Mouse (Mus musculus) forebrain, embryonic 13.5 days (tissue): ENCODE data around the gene Slc41a2. TPM values are rescaled to one million over a fixed set of nuclear protein-coding genes. Genes with fewer than 3 reads are reported as not detected.

Experiments
- ATAC-seq: fragments of 200-750 bp; cut with Nextera tagmentation; 2 replicates; pipeline ENCODE4 v1.8.0; 2017
- H3K27ac ChIP-seq: fragments of 300-500 bp; sonication (generic); 2 replicates; pipeline ENCODE4 v1.5.1; 2015; ENCODE audit warnings: inconsistent platforms, mild to moderate bottlenecking, moderate library complexity
- H3K27me3 ChIP-seq: fragments of 300-500 bp; sonication (generic); 2 replicates; pipeline ENCODE4 v1.6.1; 2015; ENCODE audit warnings: mild to moderate bottlenecking, inconsistent platforms
- H3K36me3 ChIP-seq: fragments of 300-500 bp; sonication (generic); 2 replicates; pipeline ENCODE4 v1.6.1; 2015; ENCODE audit warnings: mild to moderate bottlenecking, inconsistent platforms; ENCODE audit not compliant: poor library complexity, severe bottlenecking
- H3K4me1 ChIP-seq: fragments of 300-500 bp; sonication (generic); 2 replicates; pipeline ENCODE4 v1.6.1; 2015; ENCODE audit warnings: inconsistent platforms
- H3K4me2 ChIP-seq: fragments of 300-500 bp; sonication (generic); 2 replicates; pipeline ENCODE4 v1.6.1; 2015; ENCODE audit warnings: inconsistent platforms, mild to moderate bottlenecking, moderate library complexity
- H3K4me3 ChIP-seq: fragments of 300-500 bp; sonication (generic); 2 replicates; pipeline ENCODE4 v1.5.1; 2015; ENCODE audit warnings: mild to moderate bottlenecking, inconsistent platforms
- H3K9ac ChIP-seq: fragments of 300-500 bp; sonication (generic); 2 replicates; pipeline ENCODE4 v1.6.1; 2015; ENCODE audit warnings: mild to moderate bottlenecking, inconsistent platforms
- H3K9me3 ChIP-seq: fragments of 300-500 bp; sonication (generic); replicated peaks from 2 replicates; pipeline ENCODE4 v1.6.1; 2016; ENCODE audit warnings: inconsistent platforms
- WGBS: fragments of 180-500 bp; shearing (Covaris S2); methylation state at CpG from one replicate; pipeline ENCODE4 v1.1.7; 2015; 5-methylcytosine and 5-hydroxymethylcytosine counted together
- polyA plus RNA-seq: library from polyadenylated mRNA; unstranded; fragments of >200 nt; fragmentation: Nextera tagmentation; extraction: Ambion mirVana; gene quantifications from 2 replicates; pipeline ENCODE4 v1.2.1, GENCODE M21; 2015

Slc41a2 gene
- polyA plus RNA-seq, 1 experiment from 2014 or later = 0.92 TPM

DNA sequence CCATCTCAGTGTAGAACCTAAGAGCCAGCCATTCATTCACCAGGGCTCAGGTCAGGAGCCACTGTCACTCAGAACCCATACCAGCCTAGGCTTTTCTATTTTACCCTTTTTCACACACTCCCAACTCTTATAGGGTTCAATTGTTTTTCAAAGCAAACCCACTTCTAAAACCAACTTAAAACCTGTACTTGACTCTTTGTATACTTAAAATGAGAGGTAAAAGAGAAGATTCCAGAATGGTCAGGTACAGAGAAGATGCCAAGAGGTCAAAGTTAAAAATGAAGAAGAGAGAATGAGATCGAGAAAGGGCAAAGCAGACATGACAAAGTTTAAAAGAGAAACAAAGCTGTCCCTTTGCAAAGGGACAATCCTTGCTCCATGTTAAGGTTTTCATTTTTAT, 11.8 kb downstream of the Slc41a2 start:
- ATAC-seq = no peak
- 0 out of 2 replicates have a peak, but pooled peaks cover 3% of the 10 kb centered on the region for H3K4me1 ChIP-seq
- no peaks in the 10 kb centered on the region for H3K9me3 ChIP-seq
- H3K27ac ChIP-seq = no peak overlapping the region
- no peak overlapping the region for H3K4me2 ChIP-seq
- 0 out of 2 replicates have a peak, but pooled peaks cover 6% of the 10 kb centered on the region for H3K27me3 ChIP-seq
- H3K4me3 ChIP-seq = no peak overlapping the region
- 92% methylated on average over 1 of the region's 1 CpGs for WGBS
- H3K36me3 ChIP-seq = no peaks in the 10 kb centered on the region
- no peak overlapping the region for H3K9ac ChIP-seq

- WGBS = 90% methylated on average over 3 of the region's 3 CpGs
- Histone ChIP-seq H3K36me3 (no peaks in the 10 kb centered on the region), H3K4me1 (0 out of 2 replicates have a peak, but pooled peaks cover 3% of the 10 kb centered on the region), H3K9me3 (no peaks in the 10 kb centered on the region), H3K9ac (no peak overlapping the region), H3K4me3 (no peak overlapping the region), H3K27ac (no peak overlapping the region), H3K27me3 (0 out of 2 replicates have a peak, but pooled peaks cover 6% of the 10 kb centered on the region), H3K4me2 (no peak overlapping the region)
- no peak for ATAC-seq
Observed at GRCm38 (mm10) chr10:83324871-83325270, 12.8 kb downstream of the Slc41a2 start.

DNA sequence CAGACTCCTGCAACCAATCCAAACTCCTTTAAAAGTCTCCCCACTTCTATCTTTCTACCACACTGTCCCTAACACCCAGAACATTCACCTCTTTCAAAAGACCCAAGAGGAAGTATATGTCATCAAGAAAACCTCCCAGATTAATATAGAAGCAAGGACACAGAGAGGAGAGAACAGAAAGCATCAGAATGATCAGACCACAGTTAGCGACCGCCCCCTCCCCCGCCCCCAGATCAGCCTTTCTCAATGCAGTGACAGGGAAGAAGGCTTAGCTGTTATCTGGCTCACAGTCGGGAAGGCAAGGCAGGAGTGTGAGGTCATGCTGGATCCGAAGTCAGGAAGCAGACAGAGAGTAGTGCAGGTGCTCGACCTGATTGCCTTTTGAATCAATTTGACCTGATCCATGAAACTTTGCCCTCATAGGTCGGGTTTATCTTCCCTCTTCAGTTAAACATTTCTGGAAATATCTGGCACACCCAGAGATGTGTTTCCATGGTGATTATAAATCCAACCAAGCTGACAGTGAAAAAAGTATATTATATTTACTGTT, 15.1 kb downstream of the Slc41a2 start:
- WGBS = 37% methylated on average over 7 of the region's 7 CpGs
- Histone ChIP-seq H3K9ac (no peak overlapping the region), H3K4me1 (0 out of 2 replicates have a peak, but pooled peaks cover 3% of the 10 kb centered on the region), H3K36me3 (no peaks in the 10 kb centered on the region), H3K4me2 (no peak overlapping the region), H3K27ac (no peak overlapping the region), H3K9me3 (no peaks in the 10 kb centered on the region), H3K27me3 (0 out of 2 replicates have a peak, but pooled peaks cover 6% of the 10 kb centered on the region), H3K4me3 (no peak overlapping the region)
- no peak for ATAC-seq

DNA sequence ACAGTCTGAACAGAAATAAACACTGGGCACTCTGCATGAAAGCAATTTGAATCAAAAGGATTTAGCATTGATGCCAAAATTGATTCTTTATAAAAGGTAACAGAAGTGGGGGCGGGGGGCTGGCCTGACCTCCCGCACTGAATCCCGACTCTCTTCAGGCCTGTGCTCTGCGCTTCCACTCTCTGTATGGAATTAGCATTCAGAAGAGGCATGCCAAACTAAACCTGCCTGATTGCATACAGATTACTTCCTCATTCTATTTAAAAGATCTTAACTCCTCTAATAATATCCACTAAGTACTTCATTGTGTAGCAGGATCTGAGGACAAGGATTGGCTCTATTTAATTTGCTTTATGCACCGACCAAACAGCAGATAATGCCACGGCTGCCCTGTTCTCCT, 16.2 kb downstream of the Slc41a2 start:
- 18% methylated on average over 6 of the region's 6 CpGs for WGBS
- Histone ChIP-seq H3K36me3 (no peaks in the 10 kb centered on the region), H3K27me3 (0 out of 2 replicates have a peak, but pooled peaks cover 6% of the 10 kb centered on the region), H3K9ac (no peak overlapping the region), H3K27ac (no peak overlapping the region), H3K9me3 (no peaks in the 10 kb centered on the region), H3K4me1 (0 out of 2 replicates have a peak, but pooled peaks cover 3% of the 10 kb centered on the region), H3K4me2 (no peak overlapping the region), H3K4me3 (no peak overlapping the region)
- no peak for ATAC-seq

DNA sequence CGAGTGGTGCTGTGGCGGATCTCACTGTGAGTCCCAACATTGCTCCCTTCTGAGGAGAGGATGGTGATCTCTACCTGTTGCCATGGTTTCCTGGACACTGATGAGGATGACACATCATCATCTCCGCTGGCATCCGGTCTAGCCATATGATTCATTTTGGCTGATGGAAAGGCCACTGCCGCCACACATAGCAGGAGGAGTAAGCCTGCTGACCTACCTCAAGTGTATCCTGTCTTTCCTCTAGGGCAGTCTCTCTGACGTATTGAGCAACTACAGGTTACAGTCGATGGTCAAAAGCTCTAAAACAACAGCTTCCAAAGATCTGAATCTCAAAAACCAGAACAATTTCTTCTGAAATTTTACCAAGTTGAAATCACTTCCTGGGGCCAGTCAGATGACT, 16.8 kb downstream of the Slc41a2 start:
- Histone ChIP-seq H3K27ac (no peak overlapping the region), H3K4me1 (0 out of 2 replicates have a peak, but pooled peaks cover 3% of the 10 kb centered on the region), H3K9me3 (no peaks in the 10 kb centered on the region), H3K4me3 (no peak overlapping the region), H3K36me3 (no peaks in the 10 kb centered on the region), H3K27me3 (0 out of 2 replicates have a peak, but pooled peaks cover 6% of the 10 kb centered on the region), H3K4me2 (no peak overlapping the region), H3K9ac (no peak overlapping the region)
- WGBS = 91% methylated on average over 7 of the region's 7 CpGs
- ATAC-seq = no peak

- ATAC-seq = no peak
- Histone ChIP-seq H3K36me3 (no peaks in the 10 kb centered on the region), H3K27me3 (0 out of 2 replicates have a peak, but pooled peaks cover 6% of the 10 kb centered on the region), H3K27ac (no peak overlapping the region), H3K4me2 (no peak overlapping the region), H3K9ac (no peak overlapping the region), H3K4me1 (0 out of 2 replicates have a peak, but pooled peaks cover 3% of the 10 kb centered on the region), H3K9me3 (no peaks in the 10 kb centered on the region), H3K4me3 (no peak overlapping the region)
- WGBS = 82% methylated on average over 6 of the region's 6 CpGs
Observed at GRCm38 (mm10) chr10:83320396-83320795, 17.3 kb downstream of the Slc41a2 start.

- no peak overlapping the region for H3K27ac ChIP-seq
- H3K4me1 ChIP-seq = no peaks in the 10 kb centered on the region
- no peak for ATAC-seq
- H3K27me3 ChIP-seq = no peaks in the 10 kb centered on the region
- no peak overlapping the region for H3K4me2 ChIP-seq
- H3K36me3 ChIP-seq = no peaks in the 10 kb centered on the region
- 90% methylated on average over 5 of the region's 5 CpGs for WGBS
- no peaks in the 10 kb centered on the region for H3K9me3 ChIP-seq
- no peak overlapping the region for H3K9ac ChIP-seq
- no peak overlapping the region for H3K4me3 ChIP-seq
Observed at GRCm38 (mm10) chr10:83313033-83313432, 24.6 kb downstream of the Slc41a2 start.

DNA sequence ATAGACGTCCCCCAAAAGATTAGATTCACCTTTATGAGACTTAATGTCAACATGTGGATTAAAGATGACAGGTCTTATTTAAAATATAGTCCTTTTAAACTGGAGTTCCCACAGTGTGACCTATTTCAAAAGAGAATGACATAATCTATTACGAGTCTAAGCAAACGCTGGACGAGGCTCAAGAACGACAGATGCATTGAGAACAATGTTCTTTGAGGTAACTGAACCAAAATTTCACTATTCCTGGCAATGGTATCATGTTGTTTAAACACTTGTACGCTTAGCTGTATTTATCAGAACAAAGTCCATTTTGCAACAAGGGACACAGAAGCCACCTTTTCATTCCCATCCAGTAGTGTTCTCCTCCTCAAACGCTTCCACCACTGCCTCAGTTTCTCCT, 27.3 kb downstream of the Slc41a2 start:
- Histone ChIP-seq H3K4me2 (no peak overlapping the region), H3K4me1 (no peaks in the 10 kb centered on the region), H3K9ac (no peak overlapping the region), H3K27me3 (no peaks in the 10 kb centered on the region), H3K4me3 (no peak overlapping the region), H3K36me3 (no peaks in the 10 kb centered on the region), H3K27ac (no peak overlapping the region), H3K9me3 (no peaks in the 10 kb centered on the region)
- ATAC-seq = no peak
- WGBS = 92% methylated on average over 7 of the region's 7 CpGs

DNA sequence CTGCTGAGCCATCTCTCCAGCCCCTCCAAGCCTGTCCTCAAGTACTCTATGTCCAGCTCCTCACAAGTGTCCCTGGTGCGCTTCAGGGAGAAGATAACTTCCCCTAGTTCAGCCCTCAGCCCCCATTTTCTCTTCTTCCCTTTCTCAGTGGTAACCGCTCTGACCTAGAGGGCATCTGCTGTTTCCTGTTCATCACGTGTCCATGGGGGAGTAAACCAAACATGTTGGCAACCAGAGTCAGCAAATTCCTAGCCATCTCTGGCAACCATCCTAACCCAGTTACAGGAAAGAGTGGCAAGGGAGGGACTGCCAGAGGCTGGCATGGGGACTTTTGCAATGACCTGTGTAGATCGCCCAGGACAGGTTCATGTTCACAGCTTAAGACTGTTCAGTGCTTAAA, 36.0 kb downstream of the Slc41a2 start:
- no peaks in the 10 kb centered on the region for H3K9me3 ChIP-seq
- no peaks in the 10 kb centered on the region for H3K4me1 ChIP-seq
- no peak overlapping the region for H3K27ac ChIP-seq
- no peak for ATAC-seq
- H3K27me3 ChIP-seq = no peaks in the 10 kb centered on the region
- no peaks in the 10 kb centered on the region for H3K36me3 ChIP-seq
- H3K4me2 ChIP-seq = no peak overlapping the region
- 92% methylated on average over 4 of the region's 4 CpGs for WGBS
- H3K4me3 ChIP-seq = no peak overlapping the region
- H3K9ac ChIP-seq = no peak overlapping the region

DNA sequence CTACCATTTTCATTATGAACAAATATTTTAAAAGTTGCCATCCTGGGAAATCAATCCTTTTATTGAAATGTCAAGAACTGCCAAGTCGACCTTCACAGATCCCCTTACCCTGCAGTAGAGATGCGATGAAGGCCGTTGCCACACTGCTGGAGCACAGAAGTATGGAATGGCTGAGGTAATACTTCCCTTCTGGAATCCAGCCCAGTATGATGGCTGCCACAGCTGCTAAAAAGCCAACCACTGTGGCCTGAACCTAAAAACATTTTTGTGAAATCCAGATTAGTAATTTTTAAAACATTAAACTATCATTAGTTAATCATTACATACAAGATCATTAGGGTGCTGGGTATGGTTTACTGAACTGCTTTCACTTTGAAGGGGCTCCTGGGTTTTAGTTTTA, 36.6 kb downstream of the Slc41a2 start:
- Histone ChIP-seq H3K27ac (no peak overlapping the region), H3K27me3 (no peaks in the 10 kb centered on the region), H3K36me3 (no peaks in the 10 kb centered on the region), H3K9ac (no peak overlapping the region), H3K4me3 (no peak overlapping the region), H3K4me1 (no peaks in the 10 kb centered on the region), H3K4me2 (no peak overlapping the region), H3K9me3 (no peaks in the 10 kb centered on the region)
- 85% methylated on average over 3 of the region's 3 CpGs for WGBS
- ATAC-seq = no peak

DNA sequence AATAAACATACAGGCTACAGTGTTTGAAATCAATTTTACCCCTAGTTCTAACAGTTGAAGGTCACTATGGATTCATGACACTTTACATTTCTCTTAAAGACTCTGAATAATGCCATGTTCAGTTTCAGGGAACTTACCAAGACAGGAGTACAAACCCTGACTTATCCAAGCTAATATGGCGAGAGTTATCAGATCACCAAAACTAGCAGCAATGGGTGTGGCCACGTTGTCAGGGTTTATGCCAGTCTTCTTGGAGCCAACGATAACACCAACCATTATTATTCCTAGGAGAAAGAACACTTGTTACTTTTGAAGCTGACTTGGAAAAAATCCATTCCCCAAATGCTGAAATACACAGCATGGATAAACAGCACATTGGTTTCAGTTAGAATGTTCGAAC, 40.7 kb downstream of the Slc41a2 start:
- H3K4me2 ChIP-seq = no peak overlapping the region
- no peak overlapping the region for H3K27ac ChIP-seq
- no peaks in the 10 kb centered on the region for H3K4me1 ChIP-seq
- no peaks in the 10 kb centered on the region for H3K27me3 ChIP-seq
- no peak for ATAC-seq
- H3K9me3 ChIP-seq = no peaks in the 10 kb centered on the region
- H3K4me3 ChIP-seq = no peak overlapping the region
- H3K9ac ChIP-seq = no peak overlapping the region
- no peaks in the 10 kb centered on the region for H3K36me3 ChIP-seq
- WGBS = 85% methylated on average over 4 of the region's 4 CpGs

DNA sequence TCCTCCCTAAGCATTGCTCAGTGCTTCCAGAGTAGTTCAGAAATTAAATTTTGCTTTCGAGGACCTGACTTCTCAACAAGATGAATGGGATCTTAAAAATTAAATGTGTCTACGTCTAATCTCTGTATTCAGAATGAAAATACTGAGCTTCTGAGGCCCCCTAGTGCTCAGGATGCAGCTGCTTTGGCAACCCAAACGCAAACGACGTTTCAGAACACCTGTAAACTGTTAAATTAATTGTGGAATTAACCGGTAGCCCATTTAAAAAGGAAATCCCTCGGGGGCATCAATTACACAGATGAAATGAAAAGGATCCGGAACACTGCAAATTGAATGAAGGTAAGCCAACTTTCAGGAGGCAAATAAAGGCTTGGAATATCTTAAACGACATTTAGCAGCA, 42.9 kb downstream of the Slc41a2 start:
- WGBS = 31% methylated on average over 9 of the region's 9 CpGs
- H3K9ac ChIP-seq = no peak overlapping the region
- H3K27ac ChIP-seq = no peak overlapping the region
- no peak overlapping the region for H3K4me3 ChIP-seq
- H3K9me3 ChIP-seq = no peaks in the 10 kb centered on the region
- H3K36me3 ChIP-seq = no peaks in the 10 kb centered on the region
- no peak for ATAC-seq
- H3K4me1 ChIP-seq = no peaks in the 10 kb centered on the region
- no peak overlapping the region for H3K4me2 ChIP-seq
- no peaks in the 10 kb centered on the region for H3K27me3 ChIP-seq

GRCm38 (mm10) chr10:83293352-83293751, 44.3 kb downstream of the Slc41a2 start:
- H3K27ac ChIP-seq = no peak overlapping the region
- WGBS = 69% methylated on average over 9 of the region's 9 CpGs

More at GRCm38 (mm10) chr10:83293352-83293751, 44.3 kb downstream of the Slc41a2 start:
- ATAC-seq = no peak
- Histone ChIP-seq H3K9ac (no peak overlapping the region), H3K4me1 (no peaks in the 10 kb centered on the region), H3K4me3 (no peak overlapping the region), H3K9me3 (no peaks in the 10 kb centered on the region), H3K36me3 (no peaks in the 10 kb centered on the region), H3K27me3 (no peaks in the 10 kb centered on the region), H3K4me2 (no peak overlapping the region)
